Mouse (Mus musculus) retina, postnatal 1 day (tissue): ENCODE data around the gene Kmt2d.
A peak's percentile ranks its signal among the peaks of the same experiment; 100 is the strongest.
"Not testable (repeated sequence)": the region's sequence is repeated elsewhere in the genome, so short reads cannot be mapped to it uniquely, and the experiment has no call there.

ENCODE experiments used
- DNase-seq: peaks from one replicate; pipeline ENCODE4 v3.0.0-alpha.2; 2012

Gene Kmt2d

GRCm38 (mm10) chr15:98830736-98831683 is 40.0 kb downstream of the Kmt2d start, which contains the start of gene Prkag1:
Gene Prkag1 (minus strand): TSS chr15:98831521.
- DNase-seq, result peak; percentile 97

GRCm38 (mm10) chr15:98827611-98828011 is 43.4 kb downstream of the Kmt2d start:
- no peak for DNase-seq

- DNase-seq, result no peak
Measured at GRCm38 (mm10) chr15:98823434-98823833, 47.6 kb downstream of the Kmt2d start.

GRCm38 (mm10) chr15:98822147-98822546 is 48.9 kb downstream of the Kmt2d start:
- no peak for DNase-seq

GRCm38 (mm10) chr15:98821403-98821802 is 49.6 kb downstream of the Kmt2d start:
- peak; percentile 15 for DNase-seq

- DNase-seq, result no peak
Measured at GRCm38 (mm10) chr15:98820937-98821336, 50.1 kb downstream of the Kmt2d start.

GRCm38 (mm10) chr15:98818171-98818570 is 52.8 kb downstream of the Kmt2d start:
- no peak for DNase-seq

- no peak for DNase-seq
Measured at GRCm38 (mm10) chr15:98812741-98813424, 58.1 kb downstream of the Kmt2d start.

GRCm38 (mm10) chr15:98810212-98810611 is 60.8 kb downstream of the Kmt2d start:
- DNase-seq, result not testable (repeated sequence)

- no peak for DNase-seq
Measured at GRCm38 (mm10) chr15:98809390-98809789, 61.6 kb downstream of the Kmt2d start, which contains the start of gene Ddn. Gene Ddn (minus strand): TSS chr15:98809490.

- DNase-seq, result no peak
Measured at GRCm38 (mm10) chr15:98808651-98809134, 62.3 kb downstream of the Kmt2d start.

- DNase-seq, result peak; percentile 78
Measured at GRCm38 (mm10) chr15:98807895-98808650, 62.9 kb downstream of the Kmt2d start.

- DNase-seq, result peak; percentile 39
Measured at GRCm38 (mm10) chr15:98806809-98807770, 63.9 kb downstream of the Kmt2d start.

GRCm38 (mm10) chr15:98806071-98806808 is 64.8 kb downstream of the Kmt2d start:
- DNase-seq, result no peak

- peak; percentile 87 for DNase-seq
Measured at GRCm38 (mm10) chr15:98805324-98806040, 65.5 kb downstream of the Kmt2d start.

GRCm38 (mm10) chr15:98804054-98804453 is 67.0 kb downstream of the Kmt2d start:
- peak; percentile 84 for DNase-seq

GRCm38 (mm10) chr15:98802926-98803325 is 68.1 kb downstream of the Kmt2d start:
- DNase-seq, result no peak

GRCm38 (mm10) chr15:98799396-98799795 is 71.6 kb downstream of the Kmt2d start:
- DNase-seq, result peak; percentile 90

GRCm38 (mm10) chr15:98798903-98799302 is 72.1 kb downstream of the Kmt2d start:
- DNase-seq, result no peak
